Mouse (Mus musculus) megakaryocyte, embryonic 14.5 days (primary cell): ENCODE data around the gene Akna.
"Not testable (repeated sequence)": the region's sequence is repeated elsewhere in the genome, so short reads cannot be mapped to it uniquely, and the experiment has no call there.

Experiments
- FLI1 ChIP-seq: IDR thresholded peaks from 2 replicates; pipeline ENCODE4 v1.6.1; 2012; ENCODE audit warnings: low read length, inconsistent platforms, mixed read lengths
- GATA1 ChIP-seq: IDR thresholded peaks from 3 replicates; pipeline ENCODE4 v1.6.1; 2012; ENCODE audit warnings: mixed read lengths, low read length, inconsistent platforms, borderline replicate concordance

DNA sequence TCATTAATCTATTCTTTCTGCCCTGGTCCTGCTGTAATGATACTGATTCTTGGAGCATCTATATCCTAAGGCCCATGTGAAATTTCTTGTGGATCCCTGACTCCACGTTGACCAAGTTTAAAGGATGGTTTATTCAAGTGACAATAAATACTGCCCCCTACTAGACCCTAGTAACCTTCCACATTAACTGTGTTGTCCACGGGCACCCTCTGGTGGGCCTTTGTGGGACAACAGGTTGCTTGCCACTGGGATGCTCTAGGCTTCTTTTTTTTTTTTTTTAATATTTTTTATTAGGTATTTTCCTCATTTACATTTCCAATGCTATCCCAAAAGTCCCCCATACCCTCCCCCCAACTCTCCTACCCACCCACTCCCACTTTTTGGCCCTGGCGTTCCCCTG lies 83.6 kb downstream of the Akna start:
- not testable (repeated sequence) for TF ChIP-seq GATA1, FLI1
